Mouse (Mus musculus): ENCODE data around the gene Hemk1. TPM values are rescaled to one million over a fixed set of nuclear protein-coding genes. Genes with fewer than 3 reads are reported as not detected.
A peak's percentile ranks its signal among the peaks of the same experiment; 100 is the strongest.

Gene Hemk1
- total and polyA plus RNA-seq, 3 experiments, result 21.2 to 30.3 (median 21.4) TPM

DNA sequence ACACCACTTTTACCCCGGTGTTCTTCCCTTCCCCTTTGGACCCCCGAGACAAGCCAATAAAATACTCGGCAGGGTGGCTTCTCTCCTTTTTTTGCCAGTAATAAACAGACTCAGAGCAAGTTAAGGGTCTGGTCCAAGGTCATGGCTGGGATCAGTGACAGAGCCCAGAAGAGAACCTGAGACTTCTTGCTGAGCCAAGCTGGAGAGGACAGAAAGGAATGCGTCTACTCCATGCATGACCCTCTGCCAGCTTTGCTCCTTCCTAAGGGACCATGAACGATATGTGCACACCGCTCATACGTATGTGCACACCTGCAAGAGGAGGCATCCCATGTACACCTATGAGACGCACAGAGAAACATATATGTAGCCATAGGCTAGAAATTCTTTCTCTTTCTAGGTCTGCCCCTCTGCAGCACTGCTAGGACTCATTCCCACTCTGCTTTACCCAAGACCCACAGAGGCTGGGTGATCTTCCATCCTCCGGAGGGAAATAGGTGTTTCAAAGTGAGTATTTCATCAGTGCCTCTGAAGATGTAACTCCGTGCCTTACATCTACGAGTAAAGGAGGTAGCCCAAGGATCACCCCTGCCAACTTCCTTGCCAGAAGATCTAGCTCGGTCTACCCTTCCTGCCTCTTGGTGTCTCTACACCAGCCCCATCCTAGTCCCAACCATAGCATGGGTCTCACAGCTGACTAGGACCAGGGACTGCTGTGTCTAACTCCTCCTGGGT, 2.9 kb upstream of the Hemk1 start:
- H3K27ac ChIP-seq, result peak overlapping the region; percentile 61
- H3K36me3 ChIP-seq (ENCODE audit: control insufficient read depth, insufficient read depth, low read length), result no peaks in the 10 kb centered on the region
- peak overlapping the region; percentile 62 for H3K4me3 ChIP-seq
- peaks cover 3% of the 10 kb centered on the region for H3K4me1 ChIP-seq (ENCODE audit: control insufficient read depth, insufficient read depth, low read length)
- no peak for DNase-seq
- peak overlapping the region; percentile 39 for H3K9ac ChIP-seq (ENCODE audit: low read depth, low read length)
- 52% methylated on average over 12 of the region's 12 CpGs for WGBS
- H3K79me2 ChIP-seq (replicated peaks; ENCODE audit: control insufficient read depth, insufficient read depth, low read length), result no peaks in the 10 kb centered on the region
- intact Hi-C loops (cut with DNase I), result no loop called here
- H3K27me3 ChIP-seq (ENCODE audit: control insufficient read depth, insufficient read depth, low read length), result no peaks in the 10 kb centered on the region
- TF ChIP-seq POLR2A (IDR thresholded peaks at IDR 0.05; ENCODE audit: insufficient read depth, low read depth, low read length), result no peak
- no peak for TF ChIP-seq EP300 (IDR thresholded peaks at IDR 0.05; ENCODE audit: insufficient read depth, low read depth, low read length)
- TF ChIP-seq CTCF (IDR thresholded peaks at IDR 0.05), result no peak

DNA sequence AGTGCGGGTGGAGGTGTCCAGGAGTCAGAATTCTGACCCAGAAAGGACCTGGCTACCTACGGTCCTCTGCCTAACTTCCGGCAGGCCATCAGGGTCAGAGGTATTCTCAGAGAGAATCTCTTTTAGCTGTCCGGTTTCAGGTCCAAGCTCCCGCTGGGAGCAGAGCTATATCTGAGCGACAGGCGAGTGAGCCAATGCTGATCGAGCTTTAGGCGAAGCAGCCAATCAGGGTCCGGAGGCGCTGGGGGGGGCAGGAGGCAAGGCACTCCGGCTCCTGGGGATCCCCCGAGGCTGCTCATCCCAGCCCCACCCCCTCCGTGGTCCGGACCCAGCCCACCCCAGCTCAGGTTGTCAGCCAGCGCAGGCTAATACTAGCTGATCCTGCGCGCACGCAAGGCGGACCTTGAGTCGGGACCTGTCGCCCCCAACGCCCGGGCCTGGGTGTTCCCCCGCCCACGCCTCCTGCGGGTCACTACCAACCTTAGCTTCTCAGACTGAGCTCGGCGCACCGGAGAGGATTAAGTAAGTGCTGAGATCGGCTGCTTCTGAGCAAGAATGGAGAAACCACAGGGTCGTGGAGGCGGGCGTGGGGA, 2.2 kb upstream of the Hemk1 start, which contains the start of gene 6430571L13Rik:
Gene 6430571L13Rik, plus strand, starts transcription at position 336 of the 593 bp plus-strand sequence.
- TF ChIP-seq CTCF (IDR thresholded peaks at IDR 0.05) (0 out of 2 replicates have a peak, but pooled peaks have one; percentile 12), EP300 (IDR thresholded peaks at IDR 0.05; ENCODE audit: insufficient read depth, low read depth, low read length) (no peak)
- Histone ChIP-seq H3K79me2 (replicated peaks; ENCODE audit: control insufficient read depth, insufficient read depth, low read length) (no peaks in the 10 kb centered on the region), H3K4me3 (peak within 1 kb of the TSS; percentile 62), H3K36me3 (ENCODE audit: control insufficient read depth, insufficient read depth, low read length) (no peaks in the 10 kb centered on the region), H3K9ac (ENCODE audit: low read depth, low read length) (peak within 1 kb of the TSS; percentile 39), H3K27me3 (ENCODE audit: control insufficient read depth, insufficient read depth, low read length) (no peaks in the 10 kb centered on the region), H3K27ac (peak within 1 kb of the TSS; percentile 61), H3K4me1 (ENCODE audit: control insufficient read depth, insufficient read depth, low read length) (peaks cover 3% of the 10 kb centered on the region)
- peak; percentile 94 for DNase-seq
- intact Hi-C loops (cut with DNase I), result no loop called here
- WGBS, result under 1% methylated on average over 34 of the region's 34 CpGs

DNA sequence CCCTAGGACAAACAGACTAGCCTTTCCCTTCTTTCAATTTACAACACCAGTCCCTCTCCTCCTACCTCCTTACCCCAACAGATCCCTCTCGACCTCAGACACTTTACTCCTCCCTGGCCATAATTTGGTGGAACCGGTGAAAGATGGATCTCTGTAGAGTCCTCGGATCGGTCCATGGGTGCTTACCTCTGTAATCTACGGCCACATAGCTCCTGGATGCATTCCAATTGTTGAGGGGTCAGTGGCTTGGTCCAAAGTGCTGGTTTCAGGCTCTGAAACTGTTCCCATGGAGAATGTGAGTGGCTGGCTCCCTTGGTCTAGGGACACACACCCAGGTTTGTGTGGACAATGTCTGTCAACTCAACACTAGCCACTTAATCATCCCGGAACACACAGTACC, 1.8 kb downstream of the Hemk1 start:
- 75% methylated on average over 6 of the region's 6 CpGs for WGBS
- intact Hi-C loops (cut with DNase I), result loop anchor here (1.0 to 5.0 kb wide), 3 partner anchors 42 to 434 kb away; no protein-coding TSS in a partner anchor
- H3K4me3 ChIP-seq, result no peak overlapping the region
- TF ChIP-seq CTCF (IDR thresholded peaks at IDR 0.05) (no peak), EP300 (IDR thresholded peaks at IDR 0.05; ENCODE audit: insufficient read depth, low read depth, low read length) (no peak), POLR2A (IDR thresholded peaks at IDR 0.05; ENCODE audit: insufficient read depth, low read depth, low read length) (no peak)
- H3K79me2 ChIP-seq (replicated peaks; ENCODE audit: control insufficient read depth, insufficient read depth, low read length), result no peaks in the 10 kb centered on the region
- H3K27ac ChIP-seq, result no peak overlapping the region; the same call in 1 of the 2 replicates
- H3K27me3 ChIP-seq (ENCODE audit: control insufficient read depth, insufficient read depth, low read length), result no peaks in the 10 kb centered on the region
- peaks cover 3% of the 10 kb centered on the region for H3K4me1 ChIP-seq (ENCODE audit: control insufficient read depth, insufficient read depth, low read length)
- no peak for DNase-seq
- H3K9ac ChIP-seq (ENCODE audit: low read depth, low read length), result no peak overlapping the region
- no peaks in the 10 kb centered on the region for H3K36me3 ChIP-seq (ENCODE audit: control insufficient read depth, insufficient read depth, low read length)

DNA sequence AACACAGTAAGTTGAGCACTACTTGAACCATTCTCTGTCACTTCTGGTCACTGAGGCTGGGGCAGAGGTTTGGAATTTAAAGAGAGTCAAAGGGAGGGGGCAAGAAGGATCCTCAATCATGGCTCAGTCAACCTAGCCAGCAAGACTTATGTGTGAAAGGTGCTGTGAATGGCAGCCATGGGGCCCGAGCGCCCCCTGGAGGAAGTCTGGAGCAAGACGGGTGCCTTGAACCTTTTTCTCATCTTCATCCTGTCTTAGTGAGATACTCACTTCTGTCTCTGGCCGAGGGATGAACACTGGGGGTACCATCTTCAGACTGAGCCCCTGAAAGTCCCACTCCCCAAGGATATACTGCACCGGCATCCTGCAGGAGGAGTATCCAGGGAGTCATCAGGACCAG, 2.2 kb downstream of the Hemk1 start:
- WGBS, result 3% methylated on average over 5 of the region's 5 CpGs
- Histone ChIP-seq H3K79me2 (replicated peaks; ENCODE audit: control insufficient read depth, insufficient read depth, low read length) (no peaks in the 10 kb centered on the region), H3K27ac (peak overlapping the region; percentile 8; the same call in 1 of the 2 replicates), H3K27me3 (ENCODE audit: control insufficient read depth, insufficient read depth, low read length) (no peaks in the 10 kb centered on the region), H3K36me3 (ENCODE audit: control insufficient read depth, insufficient read depth, low read length) (no peaks in the 10 kb centered on the region), H3K4me1 (ENCODE audit: control insufficient read depth, insufficient read depth, low read length) (peaks cover 2% of the 10 kb centered on the region), H3K4me3 (no peak overlapping the region), H3K9ac (ENCODE audit: low read depth, low read length) (no peak overlapping the region)
- peak; percentile 78 to 81 for DNase-seq
- TF ChIP-seq CTCF (IDR thresholded peaks at IDR 0.05), result no peak; the same call in none of the 2 replicates
- 0 out of 2 replicates have a peak, but pooled peaks have one; percentile 32 for TF ChIP-seq POLR2A (IDR thresholded peaks at IDR 0.05; ENCODE audit: insufficient read depth, low read depth, low read length)
- TF ChIP-seq EP300 (IDR thresholded peaks at IDR 0.05; ENCODE audit: insufficient read depth, low read depth, low read length), result peak; percentile 87
- intact Hi-C loops (cut with DNase I), result loop anchor here (1.0 to 5.0 kb wide), 3 partner anchors 42 to 433 kb away; no protein-coding TSS in a partner anchor

DNA sequence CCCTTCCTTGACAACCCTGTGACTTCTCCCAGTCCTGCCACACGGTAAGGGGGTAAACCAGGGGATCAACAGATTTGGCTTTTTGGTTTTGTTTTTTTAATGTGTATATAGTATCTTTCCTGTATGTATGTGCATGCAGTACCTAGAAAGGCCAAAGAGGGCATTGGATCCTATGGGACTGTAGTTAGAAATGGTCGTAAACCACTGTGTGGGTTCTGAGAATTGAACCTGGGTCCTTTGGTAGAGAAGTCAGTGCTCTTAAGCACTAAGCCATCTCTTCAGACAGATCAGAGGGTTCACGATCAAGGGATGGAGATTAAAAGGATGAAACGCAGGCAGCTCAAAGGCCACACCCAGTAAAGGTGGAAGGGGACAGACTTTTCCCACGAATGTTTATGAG, 3.1 kb downstream of the Hemk1 start:
- no peak overlapping the region for H3K4me3 ChIP-seq
- intact Hi-C loops (cut with DNase I), result loop anchor here (5.0 kb wide), 1 partner anchor 88 kb away; no protein-coding TSS in a partner anchor
- no peaks in the 10 kb centered on the region for H3K36me3 ChIP-seq (ENCODE audit: control insufficient read depth, insufficient read depth, low read length)
- H3K9ac ChIP-seq (ENCODE audit: low read depth, low read length), result no peak overlapping the region
- no peak for TF ChIP-seq EP300 (IDR thresholded peaks at IDR 0.05; ENCODE audit: insufficient read depth, low read depth, low read length)
- TF ChIP-seq CTCF (IDR thresholded peaks at IDR 0.05), result peak; percentile 14; the same call in 1 of the 2 replicates
- no peak for TF ChIP-seq POLR2A (IDR thresholded peaks at IDR 0.05; ENCODE audit: insufficient read depth, low read depth, low read length)
- H3K4me1 ChIP-seq (ENCODE audit: control insufficient read depth, insufficient read depth, low read length), result peaks cover 2% of the 10 kb centered on the region
- H3K79me2 ChIP-seq (replicated peaks; ENCODE audit: control insufficient read depth, insufficient read depth, low read length), result no peaks in the 10 kb centered on the region
- no peaks in the 10 kb centered on the region for H3K27me3 ChIP-seq (ENCODE audit: control insufficient read depth, insufficient read depth, low read length)
- DNase-seq, result no peak
- 91% methylated on average over 5 of the region's 5 CpGs for WGBS
- no peak overlapping the region for H3K27ac ChIP-seq

DNA sequence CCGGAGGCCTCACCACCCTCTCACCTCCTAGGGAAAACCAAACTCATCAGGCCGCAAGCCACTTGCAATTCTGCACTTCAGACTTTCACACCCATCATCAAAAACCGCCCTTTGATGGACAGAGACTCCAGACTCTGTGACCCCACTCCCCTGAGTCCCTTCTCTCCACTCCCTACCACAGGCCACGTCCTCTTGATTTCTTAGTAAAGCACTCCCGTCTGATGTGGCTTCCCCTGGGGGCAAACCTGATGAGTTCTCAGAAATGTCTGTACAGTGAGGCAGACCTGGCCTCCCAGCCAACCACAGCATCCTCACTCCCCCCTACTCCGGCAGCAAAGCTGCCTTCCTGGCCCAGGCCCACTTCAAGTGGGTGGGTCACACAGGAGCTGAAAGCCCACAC, 3.8 kb downstream of the Hemk1 start:
- Histone ChIP-seq H3K27me3 (ENCODE audit: control insufficient read depth, insufficient read depth, low read length) (no peaks in the 10 kb centered on the region), H3K9ac (ENCODE audit: low read depth, low read length) (no peak overlapping the region), H3K36me3 (ENCODE audit: control insufficient read depth, insufficient read depth, low read length) (no peaks in the 10 kb centered on the region), H3K4me1 (ENCODE audit: control insufficient read depth, insufficient read depth, low read length) (peaks cover 2% of the 10 kb centered on the region), H3K27ac (no peak overlapping the region), H3K4me3 (no peak overlapping the region), H3K79me2 (replicated peaks; ENCODE audit: control insufficient read depth, insufficient read depth, low read length) (no peaks in the 10 kb centered on the region)
- WGBS, result 85% methylated on average over 6 of the region's 6 CpGs
- intact Hi-C loops (cut with DNase I), result no loop called here
- no peak for DNase-seq
- TF ChIP-seq CTCF (IDR thresholded peaks at IDR 0.05), result no peak
- no peak for TF ChIP-seq EP300 (IDR thresholded peaks at IDR 0.05; ENCODE audit: insufficient read depth, low read depth, low read length)
- TF ChIP-seq POLR2A (IDR thresholded peaks at IDR 0.05; ENCODE audit: insufficient read depth, low read depth, low read length), result no peak
